Mouse (Mus musculus) CH12.LX (cell line): ENCODE data around the gene 1700037H04Rik.

Experiments
- CTCF ChIP-seq, 2 experiments: IDR thresholded peaks in 1 of 2; conservative IDR thresholded peaks in 1 of 2; 2 replicates each; pipeline ENCODE4 v1.5.1; 2011 to 2012; ENCODE audit warnings: low read depth in 2 of 2, low read length in 2 of 2, improper control_type of control experiment in 1 of 2, inconsistent platforms in 1 of 2, mild to moderate bottlenecking in 1 of 2, moderate library complexity in 1 of 2
- EP300 ChIP-seq: IDR thresholded peaks from 2 replicates; pipeline ENCODE4 v1.6.1; 2011; ENCODE audit warnings: low read length, improper control_type of control experiment
- JUND ChIP-seq: conservative IDR thresholded peaks from 2 replicates; pipeline ENCODE4 v1.6.1; 2011; ENCODE audit warnings: low read depth, low read length, improper control_type of control experiment
- KAT2A ChIP-seq: IDR thresholded peaks from 2 replicates; pipeline ENCODE4 v1.6.1; 2012; ENCODE audit warnings: low read length, improper control_type of control experiment, inconsistent platforms; ENCODE audit not compliant: insufficient replicate concordance
- MAX ChIP-seq: IDR thresholded peaks from 2 replicates; pipeline ENCODE4 v1.6.1; 2011; ENCODE audit warnings: low read length, improper control_type of control experiment
- POLR2A ChIP-seq: IDR thresholded peaks from 2 replicates; pipeline ENCODE4 v1.6.1; 2011; ENCODE audit warnings: low read depth, mild to moderate bottlenecking, improper control_type of control experiment, low read length
- POLR2AphosphoS2 ChIP-seq: IDR thresholded peaks from 2 replicates; pipeline ENCODE4 v1.6.1; 2011; ENCODE audit warnings: low read depth, low read length, improper control_type of control experiment
- TCF12 ChIP-seq: IDR thresholded peaks from 2 replicates; pipeline ENCODE4 v1.6.1; 2014; ENCODE audit warnings: low read depth, mild to moderate bottlenecking, inconsistent platforms, low read length, improper control_type of control experiment
- ZNF384 ChIP-seq: IDR thresholded peaks from 2 replicates; pipeline ENCODE4 v1.6.1; 2012; ENCODE audit warnings: low read depth, low read length, improper control_type of control experiment, inconsistent platforms

DNA sequence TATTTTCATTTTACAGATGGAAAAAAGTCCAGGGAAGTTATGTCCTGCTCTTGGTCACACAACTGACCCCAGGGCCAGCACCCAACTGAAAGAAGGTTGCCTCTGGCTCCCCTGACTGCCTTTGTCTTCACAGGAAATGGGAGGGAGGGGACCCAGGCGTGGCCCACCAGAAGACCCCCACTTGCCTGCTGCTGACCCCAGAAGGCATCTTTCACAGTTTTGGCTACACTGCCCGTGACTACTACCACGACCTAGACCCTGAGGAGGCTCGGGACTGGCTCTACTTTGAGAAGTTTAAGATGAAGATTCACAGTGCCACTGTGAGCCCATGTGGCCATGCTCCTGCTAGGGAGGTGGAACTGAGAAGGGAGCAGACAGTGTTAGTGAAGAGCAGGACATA lies 21.6 kb downstream of the 1700037H04Rik start:
- TF ChIP-seq CTCF (conservative IDR thresholded peaks at IDR 0.05 in 1 of 2, IDR thresholded peaks at IDR 0.05 in 1 of 2; ENCODE audit: low read depth in 2 of 2, low read length in 2 of 2), result no peak
- TF ChIP-seq POLR2AphosphoS2, result no peak
- no peak for TF ChIP-seq JUND
- TF ChIP-seq TCF12, result no peak
- no peak for TF ChIP-seq POLR2A
- no peak for TF ChIP-seq EP300
- no peak for TF ChIP-seq MAX
- TF ChIP-seq KAT2A, result no peak
- no peak for TF ChIP-seq ZNF384
